Mouse (Mus musculus): ENCODE measurements around the gene Nlgn2. TPM values are rescaled to one million over a fixed set of nuclear protein-coding genes. Genes with fewer than 3 reads are reported as not detected.

The Nlgn2 gene
- total RNA-seq, 2 experiments from 2014 or later: 192 to 206 TPM

DNA sequence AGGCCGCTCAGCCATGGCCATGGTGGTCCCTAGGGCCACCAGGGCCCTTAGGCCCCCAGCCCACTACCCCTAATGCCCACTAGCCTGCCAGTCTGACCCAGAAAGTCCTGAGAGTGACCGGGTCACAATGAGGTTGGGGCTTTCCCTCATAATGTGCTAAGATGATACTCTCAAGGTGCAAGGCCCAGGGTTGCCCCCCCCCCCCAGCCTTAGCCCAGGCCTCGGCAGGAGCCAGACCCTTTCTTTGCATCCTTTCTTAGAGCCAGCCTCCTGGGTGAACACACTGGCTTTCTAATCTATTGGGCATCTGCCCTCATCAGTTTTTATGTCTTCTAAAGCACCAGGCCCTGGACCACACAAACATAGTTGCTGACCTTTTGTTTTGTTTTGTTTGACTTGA is 15.5 kb downstream of the Nlgn2 start, which contains the start of gene Spem1:
Gene Spem1 (minus strand): TSS at position 101 of the 400 bp plus-strand sequence.
- no peak for DNase-seq

GRCm38 (mm10) chr11:69818871-69819270 is 18.7 kb downstream of the Nlgn2 start:
- no peak for DNase-seq

DNA sequence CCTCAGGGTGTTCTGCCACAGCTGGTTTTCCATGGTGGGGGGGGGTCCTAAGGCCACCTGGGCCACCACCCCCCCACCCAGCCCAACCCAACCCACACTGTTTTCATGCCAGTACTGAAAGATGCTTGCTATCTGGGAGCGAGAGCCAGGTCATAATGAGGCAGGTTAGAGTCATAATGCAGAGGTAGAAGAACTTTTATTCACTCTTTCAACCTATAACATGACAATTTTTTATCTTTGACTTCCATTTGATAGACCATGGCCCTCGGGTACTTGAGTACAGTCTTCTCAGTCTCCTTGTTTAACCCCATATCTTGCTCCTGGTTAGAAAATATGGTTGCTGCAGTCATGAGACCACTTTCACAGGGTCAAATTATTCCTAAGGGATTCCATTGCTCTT is 19.2 kb downstream of the Nlgn2 start, which contains the start of gene Spem2:
Gene Spem2 (minus strand): TSS at position 101 of the 400 bp plus-strand sequence.
- no peak for DNase-seq

DNA sequence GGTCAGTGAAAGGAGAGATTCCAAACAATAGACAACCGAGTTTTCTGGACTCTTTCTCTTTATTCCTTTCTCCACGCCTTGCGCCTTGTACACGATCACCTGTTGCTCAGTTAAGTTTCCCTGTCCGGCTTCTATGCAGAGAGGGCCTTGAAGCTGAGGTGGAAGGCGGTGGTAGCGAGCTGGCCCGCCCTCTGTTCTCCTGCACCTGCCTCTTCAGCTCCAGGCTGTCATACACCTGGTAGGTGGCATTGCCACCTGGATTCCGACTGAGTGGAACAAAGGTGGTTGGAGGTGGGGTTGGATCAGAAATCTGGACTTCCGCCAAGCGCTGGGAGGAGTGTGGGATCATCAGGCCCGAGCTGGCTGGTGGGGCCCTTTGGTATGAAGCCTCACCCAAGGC is 21.1 kb downstream of the Nlgn2 start:
- no peak for DNase-seq

- DNase-seq: no peak
Observed at GRCm38 (mm10) chr11:69815155-69815554, 22.4 kb downstream of the Nlgn2 start, which contains the start of gene Gm39566. Gene Gm39566, minus strand, starts transcription at chr11:69815298.

- no peak for DNase-seq
Observed at GRCm38 (mm10) chr11:69810280-69810679, 27.3 kb downstream of the Nlgn2 start.

- no peak for DNase-seq
Observed at GRCm38 (mm10) chr11:69807641-69808040, 29.9 kb downstream of the Nlgn2 start.

DNA sequence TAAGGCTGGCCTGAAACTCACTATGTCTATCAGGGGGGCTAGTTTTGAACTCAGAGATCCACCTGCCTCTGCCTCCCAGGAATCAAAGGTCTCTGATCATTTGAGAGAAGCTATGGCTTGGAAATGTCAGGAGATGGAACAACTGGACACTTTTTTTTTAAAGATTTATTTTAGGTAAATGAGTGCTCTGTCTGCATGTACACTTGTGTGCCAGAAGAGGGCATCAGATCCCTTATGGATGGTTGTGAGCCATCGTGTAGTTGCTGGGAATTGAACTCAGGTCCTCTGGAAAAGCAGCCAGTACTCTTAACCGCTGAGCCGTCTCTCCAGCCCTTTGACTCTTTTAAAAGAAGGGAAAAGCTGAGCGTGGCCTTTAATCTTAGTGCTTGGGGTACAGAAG is 31.2 kb downstream of the Nlgn2 start:
- no peak for DNase-seq

GRCm38 (mm10) chr11:69804972-69805909 is 32.3 kb downstream of the Nlgn2 start, which contains the start of gene Tmem102:
Gene Tmem102, minus strand, starts transcription at chr11:69805624.
- no peak for DNase-seq

DNA sequence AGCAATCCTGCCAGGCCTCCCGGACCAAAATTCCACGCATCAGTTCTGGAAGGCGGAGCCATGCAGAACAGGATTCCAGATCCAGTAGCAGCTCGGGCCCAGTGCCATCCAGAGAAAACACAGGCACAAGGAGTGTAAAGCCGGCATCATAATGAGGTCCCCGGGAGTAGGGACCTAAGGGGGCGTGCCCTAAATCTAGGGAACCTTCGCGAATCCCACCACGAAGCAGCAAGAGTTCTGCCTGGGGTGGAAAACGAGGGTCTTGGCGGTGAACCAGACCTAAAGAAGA is 33.0 kb downstream of the Nlgn2 start:
- DNase-seq: no peak

- peak; percentile 58 to 70 for DNase-seq
Observed at GRCm38 (mm10) chr11:69803786-69804651, 33.6 kb downstream of the Nlgn2 start.

DNA sequence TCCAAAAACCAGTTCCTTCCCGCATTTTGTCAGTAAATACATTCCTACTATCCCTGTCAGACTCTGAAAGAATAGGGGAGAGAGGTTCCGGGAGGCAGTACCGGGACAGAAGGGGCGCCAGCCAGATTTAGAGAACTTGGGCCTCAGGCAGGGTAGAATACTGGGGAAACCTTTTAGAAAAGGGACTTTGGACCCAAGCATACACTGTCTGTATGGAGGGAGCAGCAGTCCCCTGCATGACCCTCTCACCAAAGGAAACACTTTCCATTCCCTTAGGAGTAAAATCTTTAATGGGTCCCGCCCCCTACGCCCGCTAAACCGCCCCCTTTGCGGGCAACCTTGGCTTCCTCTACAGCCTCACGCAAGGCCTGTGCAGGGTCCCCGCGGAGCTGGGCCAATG is 34.3 kb downstream of the Nlgn2 start:
- DNase-seq: no peak

- peak; percentile 85 to 86 for DNase-seq
Observed at GRCm38 (mm10) chr11:69802648-69803105, 34.9 kb downstream of the Nlgn2 start.

- no peak for DNase-seq
Observed at GRCm38 (mm10) chr11:69801379-69801977, 36.1 kb downstream of the Nlgn2 start, which contains the start of gene Fgf11. Gene Fgf11, minus strand, starts transcription at chr11:69801857.

- peak; percentile 43 to 45 for DNase-seq
Observed at GRCm38 (mm10) chr11:69800392-69801197, 37.0 kb downstream of the Nlgn2 start.

GRCm38 (mm10) chr11:69800138-69800391 is 37.5 kb downstream of the Nlgn2 start:
- DNase-seq: peak in 1 of 2 experiments; percentile 45

DNA sequence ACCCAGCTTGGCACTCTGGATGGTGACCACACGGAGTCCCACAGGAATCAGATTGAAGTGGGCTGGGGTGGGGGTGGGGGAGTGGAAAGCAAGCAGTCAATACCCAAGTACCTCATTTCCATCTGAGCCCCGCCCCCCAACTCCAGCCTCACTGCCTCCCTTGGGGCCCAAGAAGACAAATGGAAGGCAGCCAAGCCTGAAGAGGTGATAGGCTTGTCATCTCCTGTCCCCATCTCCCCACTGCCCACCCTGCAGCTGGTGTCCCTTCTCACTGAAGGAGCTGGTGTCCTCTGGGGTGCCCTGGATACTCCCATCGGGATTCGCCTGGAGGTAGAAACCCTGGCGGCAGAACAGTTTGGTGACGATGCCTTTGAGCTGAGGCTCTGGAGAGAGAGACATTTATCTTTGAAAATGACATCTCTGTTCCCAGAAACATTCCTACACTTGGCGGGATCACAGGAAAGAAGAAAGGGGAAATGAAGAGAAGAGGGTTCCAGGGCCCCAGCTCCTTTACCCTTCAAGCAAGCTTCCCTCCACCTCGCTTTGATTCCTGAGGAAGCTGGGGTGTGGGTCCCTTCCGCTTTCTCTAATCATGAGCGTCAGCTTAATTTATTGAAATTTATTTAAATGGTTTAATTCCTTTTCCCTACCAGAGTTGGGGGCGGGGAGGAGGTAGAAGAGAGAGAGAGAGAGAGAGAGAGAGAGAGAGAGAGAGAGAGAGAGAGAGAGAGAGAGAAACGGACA is 38.0 kb downstream of the Nlgn2 start:
- DNase-seq: no peak

DNA sequence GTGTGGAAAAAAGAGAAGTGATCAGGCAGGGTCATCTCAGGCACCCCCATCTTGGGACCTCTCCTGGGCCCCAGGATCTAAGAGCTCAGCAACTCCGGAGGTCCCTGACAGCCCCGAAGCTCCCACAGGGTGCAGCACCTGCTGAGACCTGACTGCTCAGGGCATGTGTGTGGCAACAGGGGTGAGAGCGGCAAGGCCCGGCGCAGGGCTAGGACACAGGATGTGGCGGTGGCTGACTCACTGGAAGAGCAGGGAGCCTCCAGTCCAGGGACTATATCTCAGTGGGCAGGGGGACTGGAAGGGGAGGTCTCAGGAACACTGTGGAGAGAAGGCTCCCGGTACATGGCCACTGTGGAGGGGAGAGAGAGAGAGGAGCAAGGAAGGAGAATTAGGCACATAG is 39.7 kb downstream of the Nlgn2 start:
- no peak for DNase-seq

GRCm38 (mm10) chr11:69795983-69796435 is 41.6 kb downstream of the Nlgn2 start:
- DNase-seq: no peak

- peak; percentile 86 to 91 for DNase-seq
Observed at GRCm38 (mm10) chr11:69795168-69795982, 42.2 kb downstream of the Nlgn2 start, which contains the start of gene Chrnb1. Gene Chrnb1, minus strand, starts transcription at chr11:69795943.

Measured in layer of hippocampus, postnatal 36 days (tissue).